Mouse (Mus musculus): ENCODE measurements around the gene Stmn3.

GRCm38 (mm10) chr2:181342766-181343165 is 28.5 kb upstream of the Stmn3 start:
- TF ChIP-seq EP300 (IDR thresholded peaks at IDR 0.05; ENCODE audit: low read depth) (no peak), CTCF (IDR thresholded peaks at IDR 0.05; ENCODE audit: low read depth) (no peak)
